Mouse (Mus musculus): Measurements from ENCODE around the gene 2900026A02Rik. TPM values are rescaled to one million over a fixed set of nuclear protein-coding genes. Genes with fewer than 3 reads are reported as not detected.
"Not testable (repeated sequence)": the region's sequence is repeated elsewhere in the genome, so short reads cannot be mapped to it uniquely, and the experiment has no call there.

Gene 2900026A02Rik
- total RNA-seq, 2 experiments from 2014 or later = 39.6 to 45.1 TPM

GRCm38 (mm10) chr5:113111336-113111735 lies 109.7 kb downstream of the 2900026A02Rik start:
- Histone ChIP-seq H3K4me3 (no peak overlapping the region), H3K27ac (no peak overlapping the region)
- intact Hi-C loops (cut with DNase I) = no loop called here
- no peak for TF ChIP-seq CTCF (IDR thresholded peaks at IDR 0.05)
- no peak for DNase-seq (ENCODE audit: extremely low spot score in 1 of 2, low spot score in 2 of 2)

- no peak for DNase-seq (ENCODE audit: extremely low spot score in 1 of 2, low spot score in 2 of 2)
- no peak for TF ChIP-seq CTCF (IDR thresholded peaks at IDR 0.05)
- Histone ChIP-seq H3K4me3 (no peak overlapping the region), H3K27ac (peak overlapping the region; percentile 47)
- intact Hi-C loops (cut with DNase I) = no loop called here
These were observed 110.1 kb downstream of the 2900026A02Rik start for GRCm38 (mm10) chr5:113110929-113111328.

DNA sequence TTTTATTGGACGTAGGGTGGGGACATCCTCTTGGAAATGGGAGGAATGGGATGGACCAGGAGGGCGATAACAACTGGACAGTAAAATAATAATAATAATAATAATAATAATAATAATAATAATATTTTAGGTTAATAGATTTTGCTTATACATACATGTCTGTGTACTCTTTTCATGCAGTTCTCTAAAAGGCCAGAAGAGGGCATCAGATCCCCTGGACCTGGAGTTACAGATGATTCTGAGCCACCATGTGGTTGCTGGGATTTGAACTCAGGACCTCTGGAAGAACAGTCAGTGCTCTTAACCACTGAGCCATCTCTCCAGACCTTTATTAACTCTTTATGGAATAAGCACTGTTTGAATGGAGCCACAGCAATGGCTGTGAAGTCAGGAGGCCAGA lies 111.4 kb downstream of the 2900026A02Rik start:
- H3K27ac ChIP-seq; H3K4me3 ChIP-seq; intact Hi-C loops (cut with DNase I); DNase-seq (ENCODE audit: extremely low spot score in 1 of 2, low spot score in 2 of 2): not testable (repeated sequence)
- TF ChIP-seq CTCF (IDR thresholded peaks at IDR 0.05) = peak; percentile 65

DNA sequence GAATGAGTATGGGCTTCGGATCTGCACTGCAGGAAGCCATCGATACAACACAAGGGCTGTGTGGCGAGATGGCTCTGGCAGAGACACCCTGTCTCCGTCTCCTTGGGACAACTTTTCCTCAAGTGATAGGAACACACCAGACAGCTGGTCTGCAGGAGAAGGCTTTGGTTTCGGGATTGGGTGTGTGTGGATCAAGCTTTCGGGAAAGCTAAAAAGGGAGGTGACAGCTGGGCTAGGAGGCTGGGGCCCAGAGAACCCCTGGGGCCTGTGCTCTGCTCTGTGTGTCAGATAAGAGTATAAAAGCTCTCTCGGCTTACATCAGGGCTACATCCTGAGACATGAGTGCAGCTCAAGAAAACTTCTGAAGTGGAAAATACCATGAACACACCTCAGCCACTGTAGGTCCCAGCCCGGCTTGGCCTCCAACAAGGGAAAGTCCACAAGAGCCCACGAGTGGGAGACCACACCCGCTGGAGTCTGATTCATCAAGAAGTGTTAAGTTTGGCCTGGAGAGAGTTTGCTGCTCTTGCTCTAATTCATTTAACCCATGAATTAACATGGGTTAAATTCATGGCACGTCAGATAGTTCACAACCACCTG lies 112.8 kb downstream of the 2900026A02Rik start:
- H3K4me3 ChIP-seq = no peak overlapping the region
- intact Hi-C loops (cut with DNase I) = no loop called here
- no peak overlapping the region for H3K27ac ChIP-seq
- DNase-seq (ENCODE audit: extremely low spot score in 1 of 2, low spot score in 2 of 2) = no peak
- no peak for TF ChIP-seq CTCF (IDR thresholded peaks at IDR 0.05)

DNA sequence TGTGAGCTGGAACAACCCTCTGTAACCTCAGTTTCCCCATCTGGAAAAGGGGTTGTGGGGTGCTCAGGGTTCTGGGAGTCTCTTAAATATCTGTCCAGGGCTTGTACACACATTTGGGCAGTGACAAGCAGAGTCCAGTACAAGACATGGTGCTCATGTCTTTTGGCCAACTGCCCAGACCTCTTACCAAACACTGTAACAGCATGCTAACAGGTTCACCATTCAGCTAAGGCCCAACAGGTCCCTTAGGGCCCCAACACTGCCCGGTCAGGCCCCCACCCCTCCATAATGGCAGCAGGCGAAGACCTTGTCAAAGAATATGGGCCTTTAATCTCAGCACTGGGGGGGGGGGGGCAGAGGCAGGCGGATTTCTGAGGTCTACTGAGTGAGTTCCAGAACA lies 113.3 kb downstream of the 2900026A02Rik start:
- intact Hi-C loops (cut with DNase I) = no loop called here
- H3K27ac ChIP-seq = no peak overlapping the region

GRCm38 (mm10) chr5:113106594-113106993 lies 114.4 kb downstream of the 2900026A02Rik start:
- DNase-seq (ENCODE audit: extremely low spot score in 1 of 2, low spot score in 2 of 2) = no peak
- no peak for TF ChIP-seq CTCF (IDR thresholded peaks at IDR 0.05)
- H3K4me3 ChIP-seq = no peak overlapping the region
- H3K27ac ChIP-seq = no peak overlapping the region
- intact Hi-C loops (cut with DNase I) = no loop called here

More for the DNA sequence above, 113.3 kb downstream of the 2900026A02Rik start:
- DNase-seq (ENCODE audit: extremely low spot score in 1 of 2, low spot score in 2 of 2) = no peak
- H3K4me3 ChIP-seq = no peak overlapping the region
- no peak for TF ChIP-seq CTCF (IDR thresholded peaks at IDR 0.05)

DNA sequence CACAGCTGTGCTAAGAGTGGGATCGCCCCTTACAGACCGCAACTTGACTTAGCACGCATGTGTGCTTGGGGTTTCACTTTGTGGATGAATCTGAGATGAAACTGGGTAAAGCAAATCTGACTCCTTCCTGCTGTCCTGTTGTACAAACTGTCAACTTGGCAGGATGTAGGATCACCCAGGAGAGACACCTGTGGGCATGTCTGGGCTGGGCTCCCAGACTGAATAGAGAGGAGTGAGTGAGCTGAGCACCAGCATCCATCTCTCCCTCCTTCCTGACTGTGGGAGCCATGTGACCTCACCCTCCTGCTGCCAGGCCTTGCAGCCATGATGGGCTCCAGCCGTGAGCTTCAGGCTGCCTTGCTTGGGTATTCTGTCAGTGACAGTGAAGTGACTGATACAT lies 115.6 kb downstream of the 2900026A02Rik start:
- TF ChIP-seq CTCF (IDR thresholded peaks at IDR 0.05) = no peak
- intact Hi-C loops (cut with DNase I) = no loop called here
- DNase-seq (ENCODE audit: extremely low spot score in 1 of 2, low spot score in 2 of 2) = no peak
- no peak overlapping the region for H3K4me3 ChIP-seq
- H3K27ac ChIP-seq = no peak overlapping the region

- no peak overlapping the region for H3K4me3 ChIP-seq
- intact Hi-C loops (cut with DNase I) = no loop called here
- TF ChIP-seq CTCF (IDR thresholded peaks at IDR 0.05) = no peak
- no peak for DNase-seq (ENCODE audit: extremely low spot score in 1 of 2, low spot score in 2 of 2)
- no peak overlapping the region for H3K27ac ChIP-seq
These were observed 116.0 kb downstream of the 2900026A02Rik start for GRCm38 (mm10) chr5:113105035-113105434.

DNA sequence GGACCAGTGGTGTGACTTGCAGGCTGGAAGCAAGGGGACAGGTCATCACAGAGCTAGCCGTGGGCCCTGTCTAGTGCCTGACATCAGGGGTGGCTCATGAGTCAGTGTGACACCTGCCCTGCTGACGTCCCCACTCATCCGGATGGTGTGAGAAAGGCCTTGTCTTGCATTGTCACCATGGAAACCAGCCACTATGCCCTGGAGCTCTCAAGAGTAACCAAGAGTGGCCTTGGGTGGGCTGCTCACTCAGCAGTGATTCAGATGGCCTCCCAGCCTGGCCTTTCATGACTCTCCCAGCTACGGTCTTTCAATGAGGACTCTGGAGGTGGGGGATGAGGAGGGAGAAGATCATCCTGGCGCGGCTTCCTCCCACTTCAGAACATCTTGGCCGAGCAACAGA lies 118.6 kb downstream of the 2900026A02Rik start:
- Histone ChIP-seq H3K4me3 (no peak overlapping the region), H3K27ac (peak overlapping the region; percentile 44; the same call in 1 of the 2 replicates)
- no peak for DNase-seq (ENCODE audit: extremely low spot score in 1 of 2, low spot score in 2 of 2)
- no peak for TF ChIP-seq CTCF (IDR thresholded peaks at IDR 0.05)
- intact Hi-C loops (cut with DNase I) = loop anchor here (5.0 kb wide), 1 partner anchor 35 kb away; no protein-coding TSS in a partner anchor

GRCm38 (mm10) chr5:113101457-113101856 lies 119.6 kb downstream of the 2900026A02Rik start:
- Histone ChIP-seq H3K27ac (peak overlapping the region; percentile 75), H3K4me3 (no peak overlapping the region)
- no peak for DNase-seq (ENCODE audit: extremely low spot score in 1 of 2, low spot score in 2 of 2)
- TF ChIP-seq CTCF (IDR thresholded peaks at IDR 0.05) = no peak
- intact Hi-C loops (cut with DNase I) = loop anchor here (5.0 kb wide), 1 partner anchor 36 kb away; no protein-coding TSS in a partner anchor

- Histone ChIP-seq H3K27ac (peak overlapping the region; percentile 32), H3K4me3 (no peak overlapping the region)
- intact Hi-C loops (cut with DNase I) = loop anchor here (1.0 to 5.0 kb wide), 2 partner anchors 37 to 55 kb away; no protein-coding TSS in a partner anchor
- no peak for TF ChIP-seq CTCF (IDR thresholded peaks at IDR 0.05)
- no peak for DNase-seq (ENCODE audit: extremely low spot score in 1 of 2, low spot score in 2 of 2)
These were observed 120.6 kb downstream of the 2900026A02Rik start for GRCm38 (mm10) chr5:113100422-113100821.

DNA sequence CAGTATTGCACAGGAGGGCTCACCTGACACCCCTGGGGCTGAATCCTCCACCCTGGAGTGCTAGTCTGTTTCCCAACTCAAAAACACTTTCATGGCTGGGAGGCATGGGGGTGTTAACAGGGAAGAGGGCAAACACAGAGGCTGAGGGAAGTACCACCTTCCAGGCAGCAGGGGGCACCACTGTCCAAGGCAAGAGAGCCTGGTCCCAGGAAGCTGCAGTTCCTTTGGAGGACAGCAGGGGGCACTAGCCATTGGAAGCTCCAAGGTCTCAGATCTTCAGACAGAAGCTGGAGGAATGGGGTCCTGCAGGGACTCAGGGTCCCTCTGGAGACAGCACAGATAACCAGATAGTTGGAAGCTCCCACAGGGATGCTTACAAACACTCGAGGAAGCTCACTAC lies 121.5 kb downstream of the 2900026A02Rik start:
- intact Hi-C loops (cut with DNase I) = loop anchor here (1.0 kb wide), 2 partner anchors 68 to 127 kb away; partner anchors contain the start of gene Tmem211
- TF ChIP-seq CTCF (IDR thresholded peaks at IDR 0.05) = no peak; the same call in none of the 2 replicates
- H3K27ac ChIP-seq = no peak overlapping the region; the same call in 1 of the 2 replicates
- peak; percentile 84 to 95 for DNase-seq (ENCODE audit: extremely low spot score in 1 of 2, low spot score in 2 of 2)
- no peak overlapping the region for H3K4me3 ChIP-seq

DNA sequence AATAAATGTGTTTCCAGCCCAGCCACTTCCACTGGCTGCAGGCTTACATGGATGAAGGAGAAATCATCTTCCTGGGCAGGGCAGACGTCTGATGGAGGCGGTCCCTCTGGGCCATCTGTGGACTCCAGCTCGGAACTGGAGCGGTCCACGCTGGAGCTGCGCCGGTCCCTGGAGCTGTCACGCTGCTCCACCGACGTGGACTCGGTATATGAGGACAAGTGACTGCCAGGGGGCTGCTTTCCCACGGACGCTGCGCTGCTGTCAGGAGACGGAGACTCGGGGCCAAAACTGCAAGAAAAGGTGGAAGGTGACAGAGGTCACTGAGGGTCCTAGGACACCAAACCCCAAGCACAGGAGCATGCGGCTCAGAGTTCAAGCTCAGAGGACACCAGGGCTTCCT lies 123.5 kb downstream of the 2900026A02Rik start:
- DNase-seq (ENCODE audit: extremely low spot score in 1 of 2, low spot score in 2 of 2) = no peak
- no peak for TF ChIP-seq CTCF (IDR thresholded peaks at IDR 0.05)

More for the DNA sequence above, 123.5 kb downstream of the 2900026A02Rik start:
- intact Hi-C loops (cut with DNase I) = no loop called here
- Histone ChIP-seq H3K4me3 (no peak overlapping the region), H3K27ac (no peak overlapping the region)

All from left cerebral cortex, adult 2 months (tissue).